Mouse (Mus musculus) forebrain, embryonic 13.5 days (tissue): Measurements from ENCODE around the gene Thy1. TPM values are rescaled to one million over a fixed set of nuclear protein-coding genes. Genes with fewer than 3 reads are reported as not detected.

Experiments
- ATAC-seq: fragments of 200-750 bp; cut with Nextera tagmentation; 2 replicates; pipeline ENCODE4 v1.8.0; 2017
- H3K27ac ChIP-seq: fragments of 300-500 bp; sonication (generic); 2 replicates; pipeline ENCODE4 v1.5.1; 2015; ENCODE audit warnings: inconsistent platforms, mild to moderate bottlenecking, moderate library complexity
- H3K27me3 ChIP-seq: fragments of 300-500 bp; sonication (generic); 2 replicates; pipeline ENCODE4 v1.6.1; 2015; ENCODE audit warnings: mild to moderate bottlenecking, inconsistent platforms
- H3K36me3 ChIP-seq: fragments of 300-500 bp; sonication (generic); 2 replicates; pipeline ENCODE4 v1.6.1; 2015; ENCODE audit warnings: mild to moderate bottlenecking, inconsistent platforms; ENCODE audit not compliant: poor library complexity, severe bottlenecking
- H3K4me1 ChIP-seq: fragments of 300-500 bp; sonication (generic); 2 replicates; pipeline ENCODE4 v1.6.1; 2015; ENCODE audit warnings: inconsistent platforms
- H3K4me2 ChIP-seq: fragments of 300-500 bp; sonication (generic); 2 replicates; pipeline ENCODE4 v1.6.1; 2015; ENCODE audit warnings: inconsistent platforms, mild to moderate bottlenecking, moderate library complexity
- H3K4me3 ChIP-seq: fragments of 300-500 bp; sonication (generic); 2 replicates; pipeline ENCODE4 v1.5.1; 2015; ENCODE audit warnings: mild to moderate bottlenecking, inconsistent platforms
- H3K9ac ChIP-seq: fragments of 300-500 bp; sonication (generic); 2 replicates; pipeline ENCODE4 v1.6.1; 2015; ENCODE audit warnings: mild to moderate bottlenecking, inconsistent platforms
- H3K9me3 ChIP-seq: fragments of 300-500 bp; sonication (generic); replicated peaks from 2 replicates; pipeline ENCODE4 v1.6.1; 2016; ENCODE audit warnings: inconsistent platforms
- WGBS: fragments of 180-500 bp; shearing (Covaris S2); methylation state at CpG from one replicate; pipeline ENCODE4 v1.1.7; 2015; 5-methylcytosine and 5-hydroxymethylcytosine counted together
- polyA plus RNA-seq: library from polyadenylated mRNA; unstranded; fragments of >200 nt; fragmentation: Nextera tagmentation; extraction: Ambion mirVana; gene quantifications from 2 replicates; pipeline ENCODE4 v1.2.1, GENCODE M21; 2015

Gene Thy1
- polyA plus RNA-seq, 1 experiment from 2014 or later = 0.31 TPM

- no peak for ATAC-seq
- H3K9me3 ChIP-seq = no peaks in the 10 kb centered on the region
- no peak overlapping the region for H3K9ac ChIP-seq
- no peak overlapping the region for H3K27ac ChIP-seq
- no peak overlapping the region for H3K4me2 ChIP-seq
- peaks cover 39% of the 10 kb centered on the region for H3K4me1 ChIP-seq
- 77% methylated on average over 10 of the region's 10 CpGs for WGBS
- H3K4me3 ChIP-seq = no peak overlapping the region
- no peaks in the 10 kb centered on the region for H3K36me3 ChIP-seq
- H3K27me3 ChIP-seq = peaks cover 21% of the 10 kb centered on the region
Measured at GRCm38 (mm10) chr9:44079997-44080780, 37.0 kb downstream of the Thy1 start.

GRCm38 (mm10) chr9:44080953-44081352 lies 37.8 kb downstream of the Thy1 start:
- Histone ChIP-seq H3K4me2 (no peak overlapping the region), H3K9ac (no peak overlapping the region), H3K27ac (no peak overlapping the region), H3K27me3 (peaks cover 28% of the 10 kb centered on the region), H3K36me3 (no peaks in the 10 kb centered on the region), H3K4me1 (peaks cover 42% of the 10 kb centered on the region), H3K9me3 (no peaks in the 10 kb centered on the region), H3K4me3 (no peak overlapping the region)
- 73% methylated on average over 5 of the region's 5 CpGs for WGBS
- no peak for ATAC-seq

- Histone ChIP-seq H3K9ac (no peak overlapping the region), H3K36me3 (no peaks in the 10 kb centered on the region), H3K27me3 (peaks cover 34% of the 10 kb centered on the region), H3K27ac (no peak overlapping the region), H3K4me2 (no peak overlapping the region), H3K4me1 (peaks cover 42% of the 10 kb centered on the region), H3K4me3 (no peak overlapping the region), H3K9me3 (no peaks in the 10 kb centered on the region)
- 59% methylated on average over 5 of the region's 5 CpGs for WGBS
- ATAC-seq = no peak
Measured at GRCm38 (mm10) chr9:44081581-44081980, 38.4 kb downstream of the Thy1 start.

GRCm38 (mm10) chr9:44082266-44082665 lies 39.1 kb downstream of the Thy1 start:
- Histone ChIP-seq H3K4me3 (no peak overlapping the region), H3K9me3 (no peaks in the 10 kb centered on the region), H3K4me2 (no peak overlapping the region), H3K27ac (no peak overlapping the region), H3K9ac (no peak overlapping the region), H3K36me3 (no peaks in the 10 kb centered on the region), H3K27me3 (peaks cover 40% of the 10 kb centered on the region), H3K4me1 (peaks cover 45% of the 10 kb centered on the region)
- WGBS = 84% methylated on average over 5 of the region's 5 CpGs
- no peak for ATAC-seq

- H3K4me3 ChIP-seq = peak overlapping the region; percentile 55
- H3K27me3 ChIP-seq = peaks cover 48% of the 10 kb centered on the region
- no peak overlapping the region for H3K27ac ChIP-seq
- peaks cover 49% of the 10 kb centered on the region for H3K4me1 ChIP-seq
- H3K9me3 ChIP-seq = no peaks in the 10 kb centered on the region
- WGBS = 11% methylated on average over 23 of the region's 23 CpGs
- H3K4me2 ChIP-seq = peak overlapping the region; percentile 97
- H3K36me3 ChIP-seq = no peaks in the 10 kb centered on the region
- H3K9ac ChIP-seq = 0 out of 2 replicates have a peak overlapping the region, but pooled peaks have one; percentile 73
- ATAC-seq = no peak
Measured at GRCm38 (mm10) chr9:44083392-44084121, 40.4 kb downstream of the Thy1 start.

- Histone ChIP-seq H3K27ac (no peak overlapping the region), H3K9ac (peak overlapping the region; percentile 73), H3K27me3 (peaks cover 50% of the 10 kb centered on the region), H3K4me3 (peak overlapping the region; percentile 55), H3K36me3 (no peaks in the 10 kb centered on the region), H3K4me1 (peaks cover 43% of the 10 kb centered on the region), H3K4me2 (peak overlapping the region; percentile 97), H3K9me3 (no peaks in the 10 kb centered on the region)
- WGBS = 2% methylated on average over 14 of the region's 14 CpGs
- ATAC-seq = no peak
Measured at GRCm38 (mm10) chr9:44084236-44084635, 41.1 kb downstream of the Thy1 start.

- Histone ChIP-seq H3K4me1 (peaks cover 43% of the 10 kb centered on the region), H3K4me2 (peak overlapping the region; percentile 97), H3K27ac (no peak overlapping the region), H3K36me3 (no peaks in the 10 kb centered on the region), H3K27me3 (peaks cover 51% of the 10 kb centered on the region), H3K9me3 (no peaks in the 10 kb centered on the region), H3K4me3 (peak overlapping the region; percentile 55), H3K9ac (peak overlapping the region; percentile 73)
- ATAC-seq = peak; percentile 70
- WGBS = under 1% methylated on average over 59 of the region's 62 CpGs
Measured at GRCm38 (mm10) chr9:44084659-44085229, 41.6 kb downstream of the Thy1 start.

- H3K4me2 ChIP-seq = peak overlapping the region; percentile 97
- H3K27me3 ChIP-seq = peaks cover 51% of the 10 kb centered on the region
- H3K9ac ChIP-seq = peak overlapping the region; percentile 73
- peaks cover 43% of the 10 kb centered on the region for H3K4me1 ChIP-seq
- H3K4me3 ChIP-seq = peak overlapping the region; percentile 55
- ATAC-seq = no peak
- no peaks in the 10 kb centered on the region for H3K36me3 ChIP-seq
- 2% methylated on average over 10 of the region's 10 CpGs for WGBS
- H3K9me3 ChIP-seq = no peaks in the 10 kb centered on the region
- no peak overlapping the region for H3K27ac ChIP-seq
Measured at GRCm38 (mm10) chr9:44085276-44085675, 42.1 kb downstream of the Thy1 start.

- H3K36me3 ChIP-seq = no peaks in the 10 kb centered on the region
- ATAC-seq = no peak
- H3K9ac ChIP-seq = no peak overlapping the region
- WGBS = 66% methylated on average over 15 of the region's 15 CpGs
- H3K27me3 ChIP-seq = peaks cover 51% of the 10 kb centered on the region
- H3K27ac ChIP-seq = no peak overlapping the region
- H3K4me2 ChIP-seq = peak overlapping the region; percentile 97; the same call in 1 of the 2 replicates
- peaks cover 38% of the 10 kb centered on the region for H3K4me1 ChIP-seq
- no peak overlapping the region for H3K4me3 ChIP-seq
- H3K9me3 ChIP-seq = no peaks in the 10 kb centered on the region
Measured at GRCm38 (mm10) chr9:44085741-44086665, 42.8 kb downstream of the Thy1 start.

GRCm38 (mm10) chr9:44086960-44087359 lies 43.8 kb downstream of the Thy1 start:
- peaks cover 51% of the 10 kb centered on the region for H3K27me3 ChIP-seq
- no peaks in the 10 kb centered on the region for H3K36me3 ChIP-seq
- no peak overlapping the region for H3K9ac ChIP-seq
- 43% methylated on average over 10 of the region's 10 CpGs for WGBS
- H3K4me1 ChIP-seq = peaks cover 34% of the 10 kb centered on the region
- no peaks in the 10 kb centered on the region for H3K9me3 ChIP-seq
- no peak overlapping the region for H3K27ac ChIP-seq
- H3K4me2 ChIP-seq = no peak overlapping the region
- ATAC-seq = no peak
- H3K4me3 ChIP-seq = no peak overlapping the region

GRCm38 (mm10) chr9:44087761-44088455 lies 44.7 kb downstream of the Thy1 start:
- H3K9me3 ChIP-seq = no peaks in the 10 kb centered on the region
- no peak overlapping the region for H3K4me2 ChIP-seq
- peak overlapping the region; percentile 40; the same call in 1 of the 2 replicates for H3K9ac ChIP-seq
- no peak overlapping the region for H3K4me3 ChIP-seq
- peaks cover 34% of the 10 kb centered on the region for H3K4me1 ChIP-seq
- H3K27me3 ChIP-seq = peaks cover 48% of the 10 kb centered on the region
- no peaks in the 10 kb centered on the region for H3K36me3 ChIP-seq
- WGBS = 12% methylated on average over 15 of the region's 15 CpGs
- H3K27ac ChIP-seq = no peak overlapping the region
- no peak for ATAC-seq
